Mouse (Mus musculus) liver, embryonic 15.5 days (tissue): ENCODE measurements around the gene Cldn5. TPM values are rescaled to one million over a fixed set of nuclear protein-coding genes. Genes with fewer than 3 reads are reported as not detected.

Experiments
- ATAC-seq: fragments of 200-750 bp; cut with Nextera tagmentation; 2 replicates; pipeline ENCODE4 v1.8.0; 2017; ENCODE audit warnings: moderate number of reproducible peaks, mild to moderate bottlenecking, moderate library complexity; ENCODE audit not compliant: insufficient read depth
- H3K27ac ChIP-seq: fragments of 300-500 bp; sonication (generic); replicated peaks from 2 replicates; pipeline ENCODE4 v1.5.1; 2015; ENCODE audit warnings: mild to moderate bottlenecking, inconsistent platforms
- H3K27me3 ChIP-seq: fragments of 300-500 bp; sonication (generic); 2 replicates; pipeline ENCODE4 v1.6.1; 2015; ENCODE audit warnings: mild to moderate bottlenecking, inconsistent platforms
- H3K36me3 ChIP-seq: fragments of 300-500 bp; sonication (generic); replicated peaks from 2 replicates; pipeline ENCODE4 v1.6.1; 2015; ENCODE audit warnings: moderate library complexity, mild to moderate bottlenecking, inconsistent platforms
- H3K4me1 ChIP-seq: fragments of 300-500 bp; sonication (generic); replicated peaks from 2 replicates; pipeline ENCODE4 v1.6.1; 2015; ENCODE audit warnings: inconsistent platforms
- H3K4me2 ChIP-seq: fragments of 300-500 bp; sonication (generic); 2 replicates; pipeline ENCODE4 v1.6.1; 2015; ENCODE audit warnings: moderate library complexity, mild to moderate bottlenecking, inconsistent platforms
- H3K4me3 ChIP-seq: fragments of 300-500 bp; sonication (generic); replicated peaks from 2 replicates; pipeline ENCODE4 v1.5.1; 2015; ENCODE audit warnings: mild to moderate bottlenecking, inconsistent platforms
- H3K9ac ChIP-seq: fragments of 300-500 bp; sonication (generic); 2 replicates; pipeline ENCODE4 v1.6.1; 2015; ENCODE audit warnings: moderate library complexity, mild to moderate bottlenecking, inconsistent platforms
- H3K9me3 ChIP-seq: fragments of 300-500 bp; sonication (generic); replicated peaks from 2 replicates; pipeline ENCODE4 v1.6.1; 2016; ENCODE audit warnings: inconsistent platforms
- WGBS: fragments of 180-500 bp; shearing (Covaris S2); methylation state at CpG from one replicate; pipeline ENCODE4 v1.1.7; 2015; ENCODE audit warnings: mixed read lengths; ENCODE audit not compliant: insufficient replicate concordance; 5-methylcytosine and 5-hydroxymethylcytosine counted together
- polyA plus RNA-seq: library from polyadenylated mRNA; unstranded; fragments of >200 nt; fragmentation: Nextera tagmentation; extraction: Ambion mirVana; gene quantifications from 2 replicates; pipeline ENCODE4 v1.2.1, GENCODE M21; 2015

The Cldn5 gene
- polyA plus RNA-seq, 1 experiment from 2014 or later, result 8.4 TPM

DNA sequence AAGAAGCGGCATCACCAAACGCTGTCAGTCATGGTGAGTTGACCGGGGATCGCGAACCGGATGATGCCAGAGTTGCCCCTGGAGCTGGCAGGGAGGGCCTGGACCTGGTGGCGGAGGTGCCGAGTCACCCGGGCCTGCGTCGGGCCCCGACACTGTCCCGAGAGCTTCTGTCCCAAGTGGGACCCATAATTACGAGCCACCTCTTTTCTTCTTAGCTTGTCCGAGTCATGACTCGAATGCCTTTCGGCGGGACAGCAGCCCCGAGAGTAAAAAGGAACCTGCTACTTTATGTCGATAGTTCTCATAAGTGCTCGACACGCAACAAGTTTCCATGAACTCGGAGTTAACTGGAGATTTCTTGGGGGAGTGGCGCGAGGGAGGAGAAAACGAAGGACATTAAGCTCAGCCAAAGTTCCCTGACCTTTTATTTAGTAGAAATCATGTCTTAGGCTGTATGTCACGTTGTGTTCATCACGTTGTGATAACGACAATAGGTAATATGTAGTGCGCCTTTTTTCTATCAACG, 35.8 kb downstream of the Cldn5 start:
- Histone ChIP-seq H3K4me3 (peak overlapping the region; percentile 70), H3K9me3 (no peaks in the 10 kb centered on the region), H3K4me2 (peak overlapping the region; percentile 83), H3K36me3 (peaks cover 66% of the 10 kb centered on the region), H3K9ac (peak overlapping the region; percentile 69), H3K27ac (peak overlapping the region; percentile 80), H3K27me3 (no peaks in the 10 kb centered on the region), H3K4me1 (peaks cover 48% of the 10 kb centered on the region)
- 1% methylated on average over 31 of the region's 31 CpGs for WGBS
- ATAC-seq, result peak; percentile 28

GRCm38 (mm10) chr16:18822356-18822755, 45.7 kb downstream of the Cldn5 start:
- H3K27ac ChIP-seq, result no peak overlapping the region
- 30% methylated on average over 1 of the region's 1 CpGs for WGBS
- no peak for ATAC-seq
- H3K9me3 ChIP-seq, result no peaks in the 10 kb centered on the region
- H3K36me3 ChIP-seq, result peaks cover 98% of the 10 kb centered on the region
- H3K4me1 ChIP-seq, result peaks cover 11% of the 10 kb centered on the region
- H3K27me3 ChIP-seq, result no peaks in the 10 kb centered on the region
- no peak overlapping the region for H3K4me3 ChIP-seq
- H3K4me2 ChIP-seq, result no peak overlapping the region
- no peak overlapping the region for H3K9ac ChIP-seq

- no peak overlapping the region for H3K9ac ChIP-seq
- no peak overlapping the region for H3K27ac ChIP-seq
- no peaks in the 10 kb centered on the region for H3K9me3 ChIP-seq
- no peak for ATAC-seq
- H3K27me3 ChIP-seq, result no peaks in the 10 kb centered on the region
- no peak overlapping the region for H3K4me2 ChIP-seq
- no peak overlapping the region for H3K4me3 ChIP-seq
- H3K36me3 ChIP-seq, result peaks cover 98% of the 10 kb centered on the region
- WGBS, result 64% methylated on average over 4 of the region's 4 CpGs
- peaks cover 11% of the 10 kb centered on the region for H3K4me1 ChIP-seq
These were observed 46.3 kb downstream of the Cldn5 start for GRCm38 (mm10) chr16:18822925-18823324.

Other genes with a start within 250 kb of the Cldn5 start
- gene Tbx1, start 186.2 kb upstream of the Cldn5 start, polyA plus RNA-seq, result 0.15 and 0.23 TPM in 2 replicates
- gene Gp1bb, start 154.4 kb upstream of the Cldn5 start, polyA plus RNA-seq, result 19.6 and 24.9 TPM in 2 replicates
- 0.39 and 0.91 TPM in 2 replicates for gene Gm49601, start 150.4 kb upstream of the Cldn5 start, polyA plus RNA-seq
- 3.5 and 3.6 TPM in 2 replicates for gene Sept5, start 146.9 kb upstream of the Cldn5 start, polyA plus RNA-seq
- gene Ufd1, start 34.9 kb downstream of the Cldn5 start, polyA plus RNA-seq, result 39.5 and 40.6 TPM in 2 replicates
- gene Cdc45, start 35.1 kb downstream of the Cldn5 start, polyA plus RNA-seq, result 40.7 and 42.7 TPM in 2 replicates
- 19.1 and 19.9 TPM in 2 replicates for gene 2510002D24Rik, start 59.7 kb downstream of the Cldn5 start, polyA plus RNA-seq
- not detected in 2 replicates for gene Gm28539, start 59.7 kb downstream of the Cldn5 start, polyA plus RNA-seq
- 52.6 and 57.8 TPM in 2 replicates for gene Mrpl40, start 100.0 kb downstream of the Cldn5 start, polyA plus RNA-seq
- 5.4 and 6.7 TPM in 2 replicates for gene Hira, start 100.2 kb downstream of the Cldn5 start, polyA plus RNA-seq